Mouse (Mus musculus) midbrain, embryonic 16.5 days (tissue): ENCODE results near the gene Gm3854. TPM values are rescaled to one million over a fixed set of nuclear protein-coding genes. Genes with fewer than 3 reads are reported as not detected.
A peak's percentile ranks its signal among the peaks of the same experiment; 100 is the strongest.
"Not testable (repeated sequence)": the region's sequence is repeated elsewhere in the genome, so short reads cannot be mapped to it uniquely, and the experiment has no call there.

Source experiments
- ATAC-seq: fragments of 200-750 bp; cut with Nextera tagmentation; 2 replicates; pipeline ENCODE4 v1.8.0; 2017; ENCODE audit warnings: moderate TSS enrichment
- H3K27ac ChIP-seq: fragments of 300-500 bp; sonication (generic); 2 replicates; pipeline ENCODE4 v1.5.1; 2014; ENCODE audit warnings: mild to moderate bottlenecking, low read length, mixed read lengths
- H3K27me3 ChIP-seq: fragments of 300-500 bp; sonication (generic); 2 replicates; pipeline ENCODE4 v1.6.1; 2014; ENCODE audit warnings: low read depth, low read length, mixed read lengths; ENCODE audit not compliant: control insufficient read depth, insufficient read depth
- H3K36me3 ChIP-seq: fragments of 300-500 bp; sonication (generic); 2 replicates; pipeline ENCODE4 v1.6.1; 2014; ENCODE audit warnings: mild to moderate bottlenecking, low read length, moderate library complexity, mixed read lengths; ENCODE audit not compliant: control insufficient read depth, insufficient read depth
- H3K4me1 ChIP-seq: fragments of 300-500 bp; sonication (generic); 2 replicates; pipeline ENCODE4 v1.6.1; 2014; ENCODE audit warnings: mild to moderate bottlenecking, low read length, mixed read lengths; ENCODE audit not compliant: control insufficient read depth, insufficient read depth
- H3K4me2 ChIP-seq: fragments of 300-500 bp; sonication (generic); 2 replicates; pipeline ENCODE4 v1.6.1; 2014; ENCODE audit warnings: mild to moderate bottlenecking, low read length, mixed read lengths
- H3K4me3 ChIP-seq: fragments of 300-500 bp; sonication (generic); 2 replicates; pipeline ENCODE4 v1.5.1; 2014; ENCODE audit warnings: low read depth, mild to moderate bottlenecking, low read length, moderate library complexity, mixed read lengths
- H3K9ac ChIP-seq: fragments of 300-500 bp; sonication (generic); 2 replicates; pipeline ENCODE4 v1.6.1; 2014; ENCODE audit warnings: low read depth, low read length, mixed read lengths
- H3K9me3 ChIP-seq: fragments of 300-500 bp; sonication (generic); replicated peaks from 2 replicates; pipeline ENCODE4 v1.6.1; 2014; ENCODE audit warnings: mild to moderate bottlenecking, low read length, mixed read lengths; ENCODE audit not compliant: control insufficient read depth, poor library complexity, severe bottlenecking
- WGBS: fragments of 180-500 bp; shearing (Covaris S2); extraction: QIAGEN DNeasy Blood & Tissue Kit; methylation state at CpG from one replicate; pipeline ENCODE4 v1.1.7; 2014; 5-methylcytosine and 5-hydroxymethylcytosine counted together
- polyA plus RNA-seq: library from polyadenylated mRNA; unstranded; fragments of >200 nt; fragmentation: Nextera tagmentation; extraction: Ambion mirVana; gene quantifications from 2 replicates; pipeline ENCODE4 v1.2.1, GENCODE M21; 2015

Gm3854 gene
- 8.6 TPM in 2 replicates for polyA plus RNA-seq

GRCm38 (mm10) chr7:6343501-6344071 is at the start of gene Gm3854:
Gene Gm3854, plus strand, starts transcription at chr7:6343759.
- peak; percentile 95 for ATAC-seq
- under 1% methylated on average over 26 of the region's 26 CpGs for whole genome bisulfite sequencing
- no peaks in the 10 kb centered on the region for H3K9me3 ChIP-seq

GRCm38 (mm10) chr7:6300796-6301195 is 42.8 kb upstream of the Gm3854 start:
- not testable (repeated sequence) for H3K27me3 ChIP-seq, H3K9me3 ChIP-seq, H3K4me3 ChIP-seq, H3K9ac ChIP-seq, H3K4me2 ChIP-seq, H3K27ac ChIP-seq, ATAC-seq, H3K4me1 ChIP-seq
- H3K36me3 ChIP-seq, result peaks cover 37% of the 10 kb centered on the region
- WGBS, result 80% methylated on average over 11 of the region's 11 CpGs

More at GRCm38 (mm10) chr7:6343501-6344071, at the start of gene Gm3854:
- H3K27ac ChIP-seq, result peak within 1 kb of the TSS; percentile 91
- peaks cover 2% of the 10 kb centered on the region; the same call in 1 of the 2 replicates for H3K4me1 ChIP-seq
- H3K27me3 ChIP-seq, result 0 out of 2 replicates have a peak, but pooled peaks cover 3% of the 10 kb centered on the region
- H3K36me3 ChIP-seq, result no peaks in the 10 kb centered on the region
- peak within 1 kb of the TSS; percentile 80 for H3K9ac ChIP-seq
- H3K4me3 ChIP-seq, result peak within 1 kb of the TSS; percentile 73
- H3K4me2 ChIP-seq, result peak within 1 kb of the TSS; percentile 59

- Histone ChIP-seq H3K27me3 (no peaks in the 10 kb centered on the region), H3K9me3 (no peaks in the 10 kb centered on the region), H3K4me3 (peak overlapping the region; percentile 70), H3K4me2 (peak overlapping the region; percentile 55), H3K36me3 (peaks cover 10% of the 10 kb centered on the region), H3K9ac (peak overlapping the region; percentile 82), H3K27ac (peak overlapping the region; percentile 94), H3K4me1 (peaks cover 7% of the 10 kb centered on the region)
- ATAC-seq, result peak; percentile 91
- 14% methylated on average over 23 of the region's 23 CpGs for WGBS
These were observed 12.9 kb upstream of the Gm3854 start for GRCm38 (mm10) chr7:6330458-6331232.

- peak; percentile 94 for ATAC-seq
These were observed 12.2 kb upstream of the Gm3854 start, which contains the start of gene Zfp583 for GRCm38 (mm10) chr7:6331233-6331956. Gene Zfp583, minus strand, starts transcription at chr7:6331285.

GRCm38 (mm10) chr7:6339865-6340264 is 3.7 kb upstream of the Gm3854 start:
- WGBS, result 83% methylated on average over 5 of the region's 5 CpGs
- no peak overlapping the region for H3K9ac ChIP-seq
- H3K4me2 ChIP-seq, result no peak overlapping the region
- H3K4me1 ChIP-seq, result no peaks in the 10 kb centered on the region
- no peaks in the 10 kb centered on the region for H3K36me3 ChIP-seq
- H3K27ac ChIP-seq, result no peak overlapping the region
- no peaks in the 10 kb centered on the region; the same call in 1 of the 2 replicates for H3K9me3 ChIP-seq
- ATAC-seq, result no peak
- H3K4me3 ChIP-seq, result no peak overlapping the region
- 0 out of 2 replicates have a peak, but pooled peaks cover 3% of the 10 kb centered on the region for H3K27me3 ChIP-seq

More at GRCm38 (mm10) chr7:6331233-6331956, 12.2 kb upstream of the Gm3854 start, which contains the start of gene Zfp583:
- H3K27me3 ChIP-seq, result no peaks in the 10 kb centered on the region
- peak within 1 kb of the TSS; percentile 70 for H3K4me3 ChIP-seq
- H3K9me3 ChIP-seq, result no peaks in the 10 kb centered on the region
- H3K27ac ChIP-seq, result peak within 1 kb of the TSS; percentile 94
- 4% methylated on average over 31 of the region's 31 CpGs for WGBS
- H3K4me1 ChIP-seq, result peaks cover 7% of the 10 kb centered on the region
- H3K4me2 ChIP-seq, result peak within 1 kb of the TSS; percentile 55
- H3K36me3 ChIP-seq, result peaks cover 6% of the 10 kb centered on the region
- H3K9ac ChIP-seq, result peak within 1 kb of the TSS; percentile 82

- ATAC-seq, result peak; percentile 57
- peak overlapping the region; percentile 91; the same call in 1 of the 2 replicates for H3K27ac ChIP-seq
These were observed 565 bp downstream of the Gm3854 start for GRCm38 (mm10) chr7:6344124-6344523.

GRCm38 (mm10) chr7:6358121-6358520 is 14.6 kb downstream of the Gm3854 start:
- H3K9ac ChIP-seq, result no peak overlapping the region
- no peak for ATAC-seq
- peaks cover 15% of the 10 kb centered on the region for H3K36me3 ChIP-seq
- H3K27ac ChIP-seq, result no peak overlapping the region
- H3K4me1 ChIP-seq, result peaks cover 9% of the 10 kb centered on the region
- no peak overlapping the region for H3K4me2 ChIP-seq
- no peak overlapping the region for H3K4me3 ChIP-seq
- no peaks in the 10 kb centered on the region for H3K9me3 ChIP-seq
- 72% methylated on average over 2 of the region's 2 CpGs for WGBS
- H3K27me3 ChIP-seq, result no peaks in the 10 kb centered on the region

More at GRCm38 (mm10) chr7:6344124-6344523, 565 bp downstream of the Gm3854 start:
- Histone ChIP-seq H3K4me2 (peak overlapping the region; percentile 59), H3K9me3 (no peaks in the 10 kb centered on the region), H3K4me1 (peaks cover 2% of the 10 kb centered on the region; the same call in 1 of the 2 replicates), H3K4me3 (peak overlapping the region; percentile 73), H3K9ac (peak overlapping the region; percentile 80; the same call in 1 of the 2 replicates), H3K36me3 (no peaks in the 10 kb centered on the region), H3K27me3 (0 out of 2 replicates have a peak, but pooled peaks cover under 1% of the 10 kb centered on the region)
- WGBS, result 34% methylated on average over 10 of the region's 10 CpGs

GRCm38 (mm10) chr7:6358937-6359590 is 15.5 kb downstream of the Gm3854 start:
- peaks cover 6% of the 10 kb centered on the region for H3K36me3 ChIP-seq
- H3K4me3 ChIP-seq, result no peak overlapping the region
- no peak overlapping the region for H3K4me2 ChIP-seq
- 0 out of 2 replicates have a peak overlapping the region, but pooled peaks have one; percentile 4 for H3K27ac ChIP-seq
- ATAC-seq, result no peak
- peaks cover 14% of the 10 kb centered on the region for H3K4me1 ChIP-seq
- no peak overlapping the region for H3K9ac ChIP-seq
- H3K27me3 ChIP-seq, result no peaks in the 10 kb centered on the region
- 47% methylated on average over 10 of the region's 10 CpGs for WGBS
- no peaks in the 10 kb centered on the region for H3K9me3 ChIP-seq
